Mouse (Mus musculus) bone marrow macrophage, adult 2 months (primary cell): Measurements from ENCODE around the gene Pacsin3.

ENCODE experiments used
- CTCF ChIP-seq: IDR thresholded peaks from 2 replicates; pipeline ENCODE4 v1.5.1; 2012; ENCODE audit warnings: low read depth, mild to moderate bottlenecking, low read length, moderate library complexity
- POLR2A ChIP-seq: IDR thresholded peaks from 2 replicates; pipeline ENCODE4 v1.6.1; 2012; ENCODE audit warnings: mild to moderate bottlenecking, low read depth, low read length, borderline replicate concordance

DNA sequence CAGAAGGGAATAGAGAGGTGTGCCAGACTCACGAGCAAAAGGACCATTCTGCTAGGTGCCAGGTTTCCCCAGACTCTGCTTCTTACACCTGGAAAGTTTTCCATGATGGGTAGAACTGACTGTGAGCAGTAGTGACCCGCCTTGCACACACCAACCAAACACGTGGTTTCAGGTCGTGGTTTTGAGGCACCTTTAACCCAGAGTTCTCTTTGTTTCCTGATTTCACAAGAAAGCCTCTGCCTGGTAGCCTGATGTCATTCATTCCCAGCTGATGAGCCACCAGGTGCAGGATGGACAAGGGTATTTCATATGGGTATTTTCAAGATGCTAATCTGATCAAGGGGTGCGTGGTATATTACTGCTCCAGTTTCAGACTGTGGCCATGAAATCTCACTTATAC, 13.2 kb upstream of the Pacsin3 start:
- TF ChIP-seq CTCF (no peak), POLR2A (no peak)
